Mouse (Mus musculus): ENCODE results near the gene Ccdc92b. TPM values are rescaled to one million over a fixed set of nuclear protein-coding genes. Genes with fewer than 3 reads are reported as not detected.

Ccdc92b gene
- total RNA-seq, 1 experiment from 2014 or later: 4.1 TPM

DNA sequence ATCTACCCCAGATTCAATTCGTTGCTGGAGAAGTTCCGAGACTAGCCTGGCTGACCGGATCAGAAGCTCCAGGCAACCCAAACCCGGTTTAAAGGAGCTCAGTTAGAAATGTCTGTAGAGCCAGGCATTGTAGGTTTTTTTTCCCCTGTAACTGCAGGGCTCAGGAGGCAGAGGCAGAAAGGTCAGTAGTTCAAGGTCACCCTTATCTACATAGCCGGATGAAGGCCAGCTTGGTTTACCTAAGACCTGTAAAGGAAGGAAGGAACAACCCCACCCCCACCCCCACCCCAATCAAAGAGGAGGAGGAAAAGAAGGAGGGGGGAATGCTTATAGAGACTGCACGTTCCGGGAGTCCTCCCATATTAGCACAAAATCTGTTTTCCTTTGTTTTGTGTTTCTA, 8.0 kb upstream of the Ccdc92b start:
- no peak for DNase-seq

DNA sequence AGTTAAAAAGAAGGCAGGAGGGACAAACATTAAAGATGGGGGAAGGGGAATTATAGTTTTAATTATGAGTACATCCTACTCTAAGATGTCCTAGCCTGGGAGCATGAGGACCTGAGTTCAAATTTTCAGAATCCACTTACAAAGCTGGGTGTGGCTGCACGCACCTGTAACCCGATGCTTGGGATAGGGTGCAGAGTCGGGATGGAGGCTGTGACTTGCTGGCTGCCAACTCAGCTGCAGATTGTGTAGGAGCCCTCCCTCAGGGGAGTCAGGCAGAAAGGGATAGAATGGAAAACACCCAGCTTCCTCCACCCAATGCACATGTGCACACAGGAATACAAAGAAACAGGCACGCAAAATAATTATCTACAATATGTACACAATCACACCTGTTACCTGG, 6.0 kb upstream of the Ccdc92b start:
- DNase-seq: no peak

DNA sequence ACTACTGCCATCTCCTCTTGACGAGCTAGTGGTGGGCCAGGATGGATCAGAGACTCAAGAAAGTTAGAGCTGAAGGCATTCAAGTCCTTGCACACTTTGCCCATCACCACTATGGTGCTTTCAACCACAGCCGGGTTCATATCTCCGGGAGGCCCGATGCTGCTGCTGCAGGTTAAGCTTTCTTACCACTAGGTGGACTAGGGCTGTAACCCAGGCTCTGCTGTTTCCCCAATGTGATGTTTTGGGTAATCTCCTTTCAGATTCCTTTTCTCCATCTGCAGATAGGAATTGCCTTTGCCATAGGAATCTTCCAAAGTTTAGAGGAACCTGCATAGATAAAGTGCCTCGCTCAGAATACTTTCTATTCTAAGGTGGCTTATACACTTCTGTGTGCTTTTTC, 3.8 kb upstream of the Ccdc92b start:
- no peak for DNase-seq

DNA sequence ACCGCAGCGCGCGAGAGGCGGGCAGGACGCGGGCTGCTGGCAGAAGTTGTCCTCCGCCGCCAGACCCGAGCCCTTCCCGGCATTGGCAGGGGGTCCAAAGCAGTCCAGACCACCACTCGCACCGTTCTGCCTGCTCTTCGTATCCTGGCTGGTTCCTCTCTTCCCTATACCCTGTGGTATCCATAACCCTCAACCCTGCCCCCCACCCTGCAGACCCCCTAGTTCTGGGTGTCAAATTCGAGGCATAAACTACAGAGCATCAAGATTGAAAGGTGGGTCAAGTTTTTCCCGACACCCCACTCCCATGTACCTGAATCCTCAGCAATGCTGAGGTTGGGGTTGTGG, 523 bp downstream of the Ccdc92b start:
- DNase-seq: no peak

DNA sequence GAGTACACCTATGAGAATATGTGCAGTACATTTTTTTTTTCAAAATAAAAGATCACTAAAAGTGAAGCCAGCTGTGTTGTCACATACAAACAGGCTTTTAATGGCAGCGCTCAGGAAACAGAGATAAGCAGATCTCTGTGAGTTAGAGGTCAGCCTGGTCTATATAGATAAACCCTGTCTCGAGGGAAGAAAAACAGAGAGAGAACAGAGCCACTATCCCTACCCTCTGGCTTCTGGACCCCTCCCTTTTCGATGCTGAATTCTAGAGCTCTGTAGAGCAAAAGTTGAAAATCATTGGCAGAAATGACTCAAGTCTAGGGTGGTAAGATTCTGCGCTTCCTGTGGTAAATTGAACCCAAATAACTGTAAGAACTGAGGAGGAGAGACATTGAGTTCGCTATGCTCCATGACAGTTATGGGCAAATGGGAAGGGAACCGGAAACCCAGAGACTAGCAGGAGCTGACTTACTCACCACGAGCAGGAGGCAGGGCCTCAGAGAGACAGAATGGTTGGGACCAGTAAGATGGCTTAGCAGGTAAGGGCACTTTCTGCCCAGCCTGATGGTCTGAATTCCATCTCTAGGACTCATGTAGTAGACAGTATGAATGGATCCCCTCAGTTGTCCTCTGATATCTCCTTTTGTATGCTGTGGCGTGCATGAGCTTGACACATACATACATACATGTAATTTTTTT, 2.7 kb downstream of the Ccdc92b start:
- DNase-seq: no peak

DNA sequence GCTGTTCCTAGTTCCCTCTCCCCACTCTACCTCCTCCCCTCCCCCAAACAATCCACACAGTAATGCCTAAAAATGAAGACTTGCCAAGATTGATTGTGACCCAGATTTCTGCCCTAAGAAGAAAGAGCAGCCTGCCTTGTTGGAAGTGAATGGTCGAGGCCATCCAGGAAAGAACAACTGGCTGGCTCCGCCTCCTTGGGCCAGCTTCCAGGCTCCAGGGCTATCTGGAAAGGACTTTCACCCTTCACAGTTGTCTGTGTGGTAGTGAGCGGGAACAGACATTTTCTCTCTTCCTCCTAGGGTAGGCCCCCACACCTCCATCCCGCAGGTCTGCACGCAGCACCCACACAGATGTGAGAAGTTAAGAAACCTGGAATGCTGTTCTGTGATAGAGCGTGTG, 4.3 kb downstream of the Ccdc92b start:
- DNase-seq: peak; percentile 57

DNA sequence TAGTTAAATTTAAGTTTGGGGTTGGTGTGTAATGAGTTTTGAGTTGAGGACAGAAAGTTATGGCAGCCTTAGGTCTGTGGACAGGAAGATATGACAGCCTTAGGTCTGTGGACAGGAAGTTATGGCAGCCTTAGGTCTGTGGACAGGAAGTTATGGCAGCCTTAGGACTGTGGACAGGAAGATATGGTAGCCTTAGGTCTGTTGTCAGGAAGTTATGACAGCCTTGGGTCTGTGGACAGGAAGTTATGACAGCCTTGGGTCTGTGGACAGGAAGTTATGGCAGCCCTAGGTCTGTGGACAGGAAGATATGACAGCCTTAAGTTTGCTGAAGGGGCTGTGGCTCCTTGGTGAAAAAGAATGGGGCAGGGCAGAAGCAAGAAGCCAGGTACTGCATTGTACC, 5.9 kb downstream of the Ccdc92b start:
- DNase-seq: no peak

DNA sequence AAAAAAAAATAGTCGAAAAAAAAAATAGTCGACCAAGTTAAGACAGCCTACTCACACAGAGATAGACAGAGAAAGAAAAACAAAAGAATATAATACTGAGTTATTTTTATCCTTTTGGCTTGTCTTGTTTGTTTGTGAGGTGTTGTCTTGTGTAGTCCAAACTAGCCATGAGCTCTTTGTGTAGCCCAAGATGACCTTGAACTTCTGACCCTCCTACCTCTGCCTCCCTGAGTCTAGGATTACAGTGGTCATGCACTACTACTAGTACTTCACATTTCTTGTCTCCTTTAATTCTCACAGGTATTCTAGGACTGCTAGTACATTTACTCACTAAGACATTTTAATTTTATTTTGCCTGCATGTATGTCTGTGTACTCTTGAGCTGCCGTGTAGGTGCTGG, 8.1 kb downstream of the Ccdc92b start:
- DNase-seq: no peak

DNA sequence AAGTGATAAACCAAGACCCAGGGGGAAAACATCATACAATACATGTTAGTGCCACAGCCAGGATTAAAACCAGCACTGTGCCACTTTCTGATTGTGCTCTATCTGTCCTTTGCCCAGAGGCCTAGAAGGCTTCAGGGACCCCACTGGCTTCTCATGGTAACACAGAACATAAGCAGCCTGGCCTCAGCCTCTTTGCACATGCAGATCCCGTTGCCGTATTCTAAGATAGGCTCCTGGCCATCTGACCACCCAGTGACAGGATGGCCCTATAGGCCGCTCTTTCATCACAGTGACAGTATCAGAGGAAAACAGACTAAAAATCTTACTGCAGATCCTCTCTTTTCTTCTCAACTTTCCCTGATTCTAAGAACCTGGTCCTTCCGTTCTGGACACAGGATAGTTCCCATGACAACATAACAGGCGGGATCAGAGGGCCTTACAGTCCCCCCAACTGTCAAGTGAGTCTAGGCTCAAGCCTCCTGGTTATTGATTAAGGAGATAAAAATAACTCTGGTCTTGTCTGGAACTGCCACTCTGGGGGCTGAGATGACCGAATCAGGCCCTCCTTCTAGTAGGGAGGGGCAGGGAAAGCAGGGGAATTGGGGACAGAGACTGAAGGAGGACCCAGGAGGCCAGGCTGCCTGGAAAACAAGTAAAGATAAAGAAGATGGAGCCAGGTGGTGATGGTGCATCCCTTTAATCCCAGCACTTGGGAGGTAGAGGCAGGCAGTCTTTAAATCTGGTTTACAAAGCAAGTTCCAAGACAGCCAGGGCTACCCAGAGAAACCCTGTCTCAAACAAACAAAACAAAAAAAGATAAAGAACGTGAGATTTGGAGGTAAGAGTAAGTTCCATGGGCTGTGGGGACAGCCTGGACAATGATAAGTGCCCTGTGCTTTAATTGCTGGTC, 12.7 kb downstream of the Ccdc92b start:
- no peak for DNase-seq

DNA sequence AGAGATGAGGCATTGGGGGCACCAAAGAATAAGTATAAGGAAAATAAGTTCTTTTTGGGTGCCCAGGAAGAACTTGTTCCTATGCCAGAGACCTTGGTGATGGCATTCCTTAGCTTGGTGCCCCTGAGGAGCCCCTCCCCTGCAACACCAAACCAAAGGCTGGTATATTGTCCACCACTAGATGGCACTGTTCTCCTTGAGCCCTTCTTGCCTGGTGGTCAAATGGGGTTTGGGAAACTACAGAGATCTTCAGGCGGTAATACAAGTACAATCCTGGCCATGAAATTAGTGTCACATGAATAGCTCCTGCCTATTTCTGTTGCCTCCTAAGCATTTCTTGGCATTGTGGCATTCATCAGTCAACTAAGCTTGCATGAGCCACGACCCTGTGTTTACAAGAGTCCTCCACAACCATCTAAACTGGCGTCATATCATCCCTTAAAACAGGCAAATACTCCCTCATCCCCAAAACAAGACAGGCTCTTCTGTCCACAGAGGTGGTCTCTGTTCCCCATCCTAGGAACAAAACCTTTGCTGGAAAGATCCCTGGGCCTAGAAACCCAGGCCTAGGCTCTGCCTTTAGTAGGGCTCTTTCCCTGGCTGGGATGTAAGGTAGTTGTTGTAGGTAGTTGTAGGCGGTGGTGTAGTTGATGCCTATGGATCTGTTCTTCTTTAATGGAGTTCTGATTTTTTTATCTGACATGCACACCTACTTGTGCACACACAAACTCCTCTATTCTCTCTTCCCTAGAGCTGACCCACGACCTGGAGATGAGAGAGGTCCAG, 15.3 kb downstream of the Ccdc92b start:
- DNase-seq: peak; percentile 42

DNA sequence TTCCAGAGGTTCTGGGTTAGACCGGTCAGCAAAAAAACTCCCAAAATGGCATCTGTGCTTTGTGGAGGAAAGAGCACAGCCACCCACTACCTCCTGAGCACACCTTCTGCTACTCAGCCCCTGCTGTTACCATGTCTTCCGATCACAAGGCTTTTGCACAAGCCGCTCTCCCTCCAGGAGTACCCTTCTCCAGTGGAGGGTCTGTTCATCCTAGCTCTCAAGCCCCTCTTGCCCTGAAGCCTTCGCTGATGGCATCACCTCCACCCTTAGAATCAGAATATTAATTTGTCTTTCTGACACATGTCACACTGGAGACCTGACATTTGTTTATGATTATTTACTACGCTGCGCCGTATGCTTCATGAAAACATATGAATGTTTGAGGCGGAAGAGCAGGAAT, 18.1 kb downstream of the Ccdc92b start:
- no peak for DNase-seq

DNA sequence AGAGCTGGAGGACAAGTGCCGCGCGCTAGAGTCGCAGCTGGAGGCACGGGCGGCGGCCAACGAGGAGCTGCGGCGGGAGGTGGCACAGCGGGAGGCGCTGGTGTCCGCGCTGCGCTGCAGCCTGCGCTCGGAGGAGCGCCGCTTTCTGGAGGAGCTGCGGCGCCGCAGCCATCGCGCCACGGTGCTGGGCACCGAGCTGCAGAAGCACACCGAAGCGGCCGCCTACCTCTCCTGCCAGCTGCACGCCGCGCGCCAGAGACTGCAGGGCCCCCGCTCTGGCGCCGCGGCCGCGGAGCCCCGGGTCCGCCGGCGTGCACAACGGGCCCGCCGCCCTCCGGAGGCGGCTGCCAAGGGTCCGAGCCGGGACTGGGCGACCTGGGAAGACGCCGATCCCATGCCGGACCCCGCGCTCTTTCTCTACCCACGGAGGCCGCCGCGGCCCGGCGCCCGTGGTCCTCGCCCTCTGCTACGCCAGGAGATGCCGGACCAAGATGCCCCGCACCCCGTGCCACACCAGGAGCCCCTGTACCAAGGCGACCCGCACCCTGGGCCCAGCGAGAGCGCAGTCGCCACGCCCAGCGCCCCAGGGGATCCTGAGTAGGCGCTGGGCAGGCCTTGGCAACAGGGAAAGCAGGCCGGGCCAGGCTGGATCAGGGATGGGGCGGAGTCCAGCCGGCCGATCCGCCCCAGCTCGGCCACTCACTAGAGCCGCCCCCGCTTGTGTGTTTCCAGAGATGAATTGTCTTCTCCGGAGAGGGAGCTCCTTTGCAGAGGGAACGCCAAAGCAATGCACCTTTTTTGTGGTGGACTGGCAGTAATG, 18.8 kb downstream of the Ccdc92b start:
- peak; percentile 88 for DNase-seq

DNA sequence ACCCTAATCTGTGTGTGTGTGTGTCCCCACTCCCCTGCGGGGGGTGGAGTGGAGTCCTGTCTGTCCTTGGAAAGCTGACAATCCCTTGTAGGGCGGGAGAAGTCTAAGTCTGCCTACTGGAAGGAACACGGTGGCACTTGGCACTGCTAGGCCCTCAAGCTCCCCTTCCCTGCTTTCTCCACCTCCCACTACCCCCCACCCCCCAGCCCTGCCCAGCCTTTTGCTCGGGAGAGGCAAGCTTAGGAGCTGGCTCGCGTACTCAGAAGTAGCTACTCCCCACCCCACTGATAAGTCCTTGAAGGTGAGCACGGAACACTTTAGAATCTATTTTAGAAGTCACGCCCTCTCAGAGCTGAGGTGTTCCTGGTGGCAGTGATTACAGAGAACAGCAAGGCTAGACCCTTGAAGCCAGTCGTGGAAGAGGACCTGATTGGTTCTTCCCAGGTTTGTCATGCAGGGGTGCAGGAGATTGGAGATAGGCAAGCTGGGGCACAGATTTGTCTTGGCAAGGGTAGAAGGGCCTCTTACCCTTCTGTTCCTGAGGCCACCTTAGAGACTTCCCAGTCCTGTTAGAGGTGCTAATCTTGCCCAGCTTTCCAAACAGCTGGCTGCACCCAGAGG, 19.5 kb downstream of the Ccdc92b start:
- no peak for DNase-seq

DNA sequence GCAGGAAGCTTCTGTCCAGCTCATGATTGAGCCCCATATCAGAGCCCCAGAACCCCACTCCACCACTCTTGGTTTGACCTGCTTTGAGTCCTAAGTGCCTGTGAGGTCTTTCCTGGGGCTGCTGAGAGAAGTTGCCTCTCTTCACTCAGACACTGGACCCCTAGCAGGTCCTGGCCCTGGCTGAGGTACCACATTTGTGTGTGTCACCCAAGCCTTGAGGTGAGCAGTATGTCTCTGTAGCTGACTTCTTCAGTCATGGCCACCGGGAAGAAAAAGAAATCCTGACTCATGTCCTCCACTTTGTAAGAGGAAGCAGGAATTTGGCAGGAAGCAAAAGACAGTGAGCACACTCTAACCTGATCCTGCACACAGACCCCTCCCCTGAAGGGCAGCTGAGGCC, 20.2 kb downstream of the Ccdc92b start:
- DNase-seq: no peak

DNA sequence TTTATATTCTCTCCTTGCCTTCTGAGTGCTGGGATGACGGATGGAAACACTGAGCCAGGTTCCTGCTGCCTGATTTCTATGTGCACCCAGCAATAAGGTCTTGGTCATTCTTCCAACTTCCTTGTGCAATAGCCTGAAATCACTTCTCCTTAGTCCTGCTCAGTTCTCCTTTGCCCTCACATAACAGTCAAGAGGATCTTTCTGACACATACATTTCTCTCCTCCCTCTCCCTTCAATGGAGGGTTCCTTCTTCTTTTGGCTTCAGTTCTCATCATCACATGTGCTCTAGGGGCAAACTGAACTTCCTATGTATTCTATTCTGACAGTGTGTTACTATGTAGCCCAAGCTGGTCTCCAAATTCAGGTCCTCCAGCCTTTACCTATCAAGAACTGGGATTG, 28.6 kb downstream of the Ccdc92b start:
- DNase-seq: no peak

DNA sequence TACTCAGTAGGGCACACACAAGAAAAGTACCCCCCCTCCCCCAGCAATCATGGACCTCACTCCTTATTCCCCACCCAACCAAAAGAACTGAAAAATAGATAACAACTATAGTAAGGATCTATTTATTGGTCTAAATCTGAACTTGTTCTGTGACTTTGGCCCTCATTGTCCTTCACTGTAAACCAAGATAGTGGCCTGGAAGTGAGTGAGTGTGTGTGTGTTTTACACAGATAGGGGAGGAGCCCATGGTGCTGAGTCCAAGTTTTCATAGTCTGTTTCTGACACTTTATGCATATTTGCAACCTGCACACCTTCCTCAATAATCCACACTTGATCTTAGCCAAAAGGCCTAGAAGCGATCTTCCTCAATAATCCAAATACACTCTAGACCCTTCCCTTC, 29.3 kb downstream of the Ccdc92b start:
- DNase-seq: no peak

DNA sequence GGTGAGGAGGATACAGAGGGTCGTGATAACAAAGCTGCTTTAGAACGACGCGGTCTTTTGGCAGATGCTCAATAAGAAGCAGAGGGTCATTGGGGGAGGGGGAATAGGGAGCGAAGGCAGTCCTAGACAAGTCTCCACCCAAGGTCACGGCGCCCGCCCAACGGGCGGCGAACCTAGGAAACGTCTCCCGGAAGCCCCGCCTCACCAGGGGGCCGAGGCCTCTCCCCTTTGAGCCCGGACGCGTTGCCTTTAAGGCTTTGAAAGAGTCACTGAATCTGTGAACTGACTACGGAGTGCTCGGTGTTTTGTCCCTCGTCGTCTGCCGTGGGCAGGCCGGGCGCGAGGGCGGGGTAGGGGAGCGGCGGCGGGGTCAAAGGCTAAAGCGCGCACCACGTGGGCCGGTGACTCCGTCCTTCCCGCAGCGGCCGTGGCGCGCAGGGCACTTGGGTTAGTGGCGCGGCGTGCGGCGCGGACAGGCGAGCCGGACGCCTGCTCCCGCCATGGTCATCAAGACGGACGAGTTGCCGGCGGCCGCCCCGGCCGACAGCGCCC, 29.8 kb downstream of the Ccdc92b start, which contains the start of gene Cluh:
TSS of gene Cluh (plus strand) at position 401 of the 552 bp plus-strand sequence.
- peak; percentile 99 for DNase-seq

DNA sequence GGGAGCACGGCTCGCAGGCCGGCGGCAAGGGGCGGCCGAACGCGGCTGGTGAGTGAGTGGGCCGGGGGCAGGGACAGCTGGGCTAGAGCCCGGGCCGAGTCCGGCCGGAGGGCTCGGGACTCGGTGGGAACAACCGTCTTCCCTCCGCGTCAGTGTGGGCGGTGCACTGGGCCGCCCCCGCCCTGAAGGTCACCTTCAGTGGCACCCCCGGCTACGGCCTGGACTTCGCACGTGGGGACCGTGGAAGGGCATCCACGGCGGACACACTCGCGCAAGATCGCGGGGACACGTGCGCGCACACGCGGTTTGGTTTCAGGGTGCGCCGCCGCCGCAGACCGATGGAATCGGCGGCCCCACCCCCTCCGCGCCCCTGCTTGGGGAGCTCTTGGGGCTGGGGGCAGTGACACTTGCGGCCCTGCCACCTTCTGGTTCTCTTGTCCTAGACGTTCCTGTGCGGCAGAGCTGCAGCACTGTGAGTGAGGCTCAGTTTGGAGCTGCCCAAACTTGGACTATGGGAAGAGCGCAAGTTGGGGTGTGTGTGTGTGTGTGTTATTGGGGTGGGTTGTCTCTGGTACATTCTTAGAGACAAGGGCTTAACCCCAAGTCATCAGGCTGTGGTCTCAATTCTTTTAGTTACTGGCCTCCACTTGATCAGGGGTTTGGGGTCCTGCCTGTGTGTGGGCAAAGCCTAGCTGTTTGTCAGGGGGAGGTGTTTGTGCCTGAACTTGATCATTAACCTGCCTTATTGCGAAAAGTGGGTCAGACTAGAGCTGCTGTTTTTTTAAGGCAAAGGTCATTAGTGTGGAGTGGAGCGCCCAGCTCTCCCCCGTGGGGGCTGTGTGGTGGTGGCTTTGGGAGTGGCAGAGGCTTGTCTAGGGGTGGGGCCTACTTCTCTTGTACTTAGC, 30.5 kb downstream of the Ccdc92b start:
- DNase-seq: peak; percentile 60

DNA sequence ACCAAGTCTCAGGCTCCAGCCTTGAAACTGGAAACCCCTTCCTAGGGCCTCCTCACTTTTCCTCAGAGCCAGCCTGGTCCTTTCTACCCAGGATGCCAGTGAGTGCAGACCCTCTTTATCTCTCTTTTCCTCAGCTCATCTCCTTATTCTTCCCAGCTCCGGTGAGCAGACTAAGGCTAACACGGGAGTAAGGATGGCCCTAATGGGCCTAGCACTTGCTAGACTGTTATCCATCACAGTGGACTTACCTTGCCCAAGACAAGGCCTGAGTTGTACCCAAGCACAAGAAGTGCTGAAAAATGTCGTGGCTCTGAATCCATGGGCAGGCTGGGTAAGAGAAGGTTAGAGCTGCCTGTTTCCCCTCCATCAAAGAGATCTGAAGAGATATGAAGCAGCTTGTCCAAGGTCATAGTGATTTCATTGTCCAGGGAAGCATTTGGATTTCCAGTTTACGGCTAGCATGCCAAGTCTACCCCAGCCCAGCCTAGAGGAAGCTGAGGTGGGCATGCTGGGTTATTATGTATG, 31.2 kb downstream of the Ccdc92b start:
- no peak for DNase-seq

DNA sequence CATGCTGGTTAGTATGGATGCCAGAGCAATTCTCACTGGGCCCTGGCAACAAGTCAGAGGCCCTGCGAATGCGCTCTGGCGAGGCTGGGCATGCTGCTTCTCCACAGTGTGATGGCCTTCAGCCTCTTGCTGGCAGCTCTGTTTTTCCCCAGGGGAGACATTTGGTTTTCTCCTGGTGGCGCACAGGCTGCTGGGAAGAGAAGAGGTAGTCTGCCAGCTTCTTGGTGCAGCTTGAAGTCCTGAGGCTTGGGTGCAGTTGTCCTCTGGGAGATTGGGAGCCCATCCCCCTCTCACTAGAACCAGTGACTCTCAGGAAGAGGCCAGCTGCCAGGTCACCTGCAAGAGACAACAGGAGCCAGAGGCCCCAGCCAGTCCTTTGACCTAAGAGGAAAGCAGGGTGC, 33.4 kb downstream of the Ccdc92b start:
- DNase-seq: peak; percentile 65
